Mouse (Mus musculus): Measurements from ENCODE around the gene D630003M21Rik.

GRCm38 (mm10) chr2:158248318-158248717, 19.3 kb upstream of the D630003M21Rik start:
- no peak for TF ChIP-seq CHD2 (IDR thresholded peaks at IDR 0.05; ENCODE audit: low read depth, low read length)
- no peak for TF ChIP-seq ZNF384 (IDR thresholded peaks at IDR 0.05; ENCODE audit: low read depth, low read length)
- no peak for TF ChIP-seq ZC3H11A (IDR thresholded peaks at IDR 0.05; ENCODE audit: borderline replicate concordance, low read depth, low read length)
